Mouse (Mus musculus): ENCODE data around the gene Tns2.

Tns2 gene

DNA sequence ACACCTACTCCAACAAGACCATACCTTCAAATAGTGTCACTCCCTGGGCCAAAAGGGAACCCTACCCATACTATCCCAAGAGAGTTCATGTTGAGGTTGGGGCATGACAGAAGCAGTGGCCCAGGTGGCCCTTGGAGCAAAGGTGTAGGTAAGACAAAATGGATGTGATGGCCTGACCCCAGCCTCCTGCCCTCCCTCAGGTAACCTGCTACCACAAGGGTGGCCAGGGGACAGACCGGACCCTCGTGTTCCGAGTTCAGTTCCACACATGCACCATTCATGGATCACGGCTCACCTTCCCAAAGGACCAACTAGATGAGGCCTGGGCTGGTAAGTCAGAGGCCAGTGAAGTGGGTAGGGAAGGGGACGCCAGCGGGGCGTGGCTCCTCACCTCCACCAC, 10.1 kb downstream of the Tns2 start:
- DNase-seq, result no peak

DNA sequence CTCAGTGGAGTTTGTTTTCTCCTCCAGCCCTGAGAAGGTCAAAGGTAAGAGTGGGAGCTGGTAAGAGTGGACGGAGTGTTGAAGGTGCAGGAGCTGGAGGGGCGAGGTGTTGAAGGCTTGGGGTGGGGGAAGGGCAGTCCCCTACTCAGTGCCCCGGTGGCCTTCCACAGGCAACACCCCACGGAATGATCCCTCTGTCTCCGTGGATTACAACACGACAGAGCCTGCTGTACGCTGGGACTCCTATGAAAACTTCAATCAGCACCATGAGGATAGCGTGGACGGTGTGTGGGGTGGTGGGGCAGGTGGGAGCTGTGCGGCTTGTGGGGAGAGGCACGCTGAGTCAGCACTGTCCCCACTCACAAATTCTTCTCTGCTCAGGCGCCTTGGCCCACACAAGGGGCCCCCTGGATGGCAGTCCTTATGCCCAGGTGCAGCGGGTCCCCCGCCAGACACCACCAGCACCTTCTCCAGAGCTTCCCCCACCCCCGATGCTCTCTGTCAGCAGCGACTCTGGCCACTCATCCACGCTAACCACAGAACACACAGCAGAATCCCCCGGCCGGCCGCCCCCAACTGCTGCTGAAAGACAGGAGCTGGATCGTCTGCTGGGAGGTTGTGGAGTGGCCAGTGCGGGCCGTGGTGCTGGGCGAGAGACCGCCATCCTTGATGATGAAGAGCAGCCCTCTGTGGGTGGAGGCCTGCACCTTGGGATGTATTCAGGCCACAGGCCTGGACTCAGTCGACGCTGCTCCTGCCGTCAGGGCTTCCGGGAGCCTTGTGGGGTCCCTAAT, 10.7 kb downstream of the Tns2 start:
- DNase-seq, result no peak

DNA sequence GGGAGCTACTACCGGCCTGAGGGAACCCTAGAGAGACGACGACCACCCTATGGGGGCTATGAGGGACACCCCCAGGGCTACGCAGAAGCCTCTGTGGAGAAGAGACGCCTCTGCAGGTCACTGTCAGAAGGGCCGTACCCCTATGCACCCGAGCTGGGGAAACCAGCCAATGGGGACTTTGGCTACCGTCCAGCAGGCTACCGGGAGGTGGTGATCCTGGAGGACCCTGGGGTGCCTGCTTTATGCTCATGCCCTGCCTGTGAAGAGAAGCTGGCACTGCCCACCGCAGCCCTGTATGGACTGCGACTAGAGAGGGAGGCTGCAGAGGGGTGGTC, 11.2 kb downstream of the Tns2 start:
- DNase-seq, result peak in 1 of 2 experiments; percentile 35

DNA sequence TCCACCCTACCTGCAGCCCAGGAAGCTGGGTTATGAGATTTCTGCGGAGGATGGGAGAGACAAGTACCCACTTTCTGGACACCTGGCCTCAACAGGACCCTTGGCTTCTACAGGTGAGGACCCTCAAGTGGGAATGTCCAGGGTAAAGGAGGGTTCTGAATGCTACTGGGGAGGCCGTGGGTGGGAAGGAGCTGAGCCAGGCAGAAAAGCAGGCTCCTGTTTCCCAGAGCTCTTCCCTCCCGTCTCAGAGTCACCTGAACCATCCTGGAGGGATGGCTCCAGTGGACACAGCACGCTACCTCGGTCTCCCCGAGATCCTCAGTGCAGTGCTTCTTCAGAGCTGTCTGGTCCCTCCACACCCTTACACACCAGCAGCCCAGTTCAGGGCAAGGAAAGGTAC, 12.0 kb downstream of the Tns2 start:
- DNase-seq, result no peak

DNA sequence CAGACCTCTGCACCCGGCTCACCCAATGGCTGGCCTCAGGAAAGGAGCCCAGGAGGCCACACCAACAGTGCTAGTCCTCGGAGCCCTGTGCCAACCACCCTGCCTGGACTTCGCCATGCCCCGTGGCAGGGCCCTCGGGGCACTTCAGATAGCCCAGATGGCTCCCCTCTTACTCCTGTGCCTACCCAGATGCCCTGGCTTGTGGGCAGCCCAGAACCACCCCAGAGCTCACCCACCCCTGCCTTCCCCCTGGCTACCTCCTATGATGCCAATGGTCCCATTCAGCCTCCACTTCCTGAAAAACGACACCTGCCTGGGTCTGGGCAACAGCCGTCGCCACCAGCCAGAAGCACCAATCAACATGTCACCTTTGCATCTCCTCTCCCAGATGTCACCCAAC, 12.6 kb downstream of the Tns2 start:
- no peak for DNase-seq

DNA sequence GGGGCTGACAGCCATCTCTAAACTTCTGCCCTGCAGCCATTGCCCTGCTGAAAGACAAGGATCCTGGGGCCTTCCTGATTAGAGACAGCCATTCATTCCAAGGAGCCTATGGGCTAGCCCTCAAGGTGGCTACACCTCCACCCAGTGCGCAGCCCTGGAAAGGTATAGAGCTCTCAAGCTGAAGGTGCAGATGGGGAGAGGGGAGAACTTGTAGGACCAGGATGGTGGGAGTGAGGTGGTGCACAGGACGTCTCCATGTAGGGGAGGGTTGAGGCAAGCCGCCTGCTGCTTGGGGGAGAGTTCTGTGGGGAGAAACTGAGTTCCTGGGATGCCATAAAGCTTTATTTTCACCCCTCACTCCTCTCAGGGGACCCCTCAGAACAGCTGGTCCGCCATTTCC, 13.5 kb downstream of the Tns2 start:
- no peak for DNase-seq

DNA sequence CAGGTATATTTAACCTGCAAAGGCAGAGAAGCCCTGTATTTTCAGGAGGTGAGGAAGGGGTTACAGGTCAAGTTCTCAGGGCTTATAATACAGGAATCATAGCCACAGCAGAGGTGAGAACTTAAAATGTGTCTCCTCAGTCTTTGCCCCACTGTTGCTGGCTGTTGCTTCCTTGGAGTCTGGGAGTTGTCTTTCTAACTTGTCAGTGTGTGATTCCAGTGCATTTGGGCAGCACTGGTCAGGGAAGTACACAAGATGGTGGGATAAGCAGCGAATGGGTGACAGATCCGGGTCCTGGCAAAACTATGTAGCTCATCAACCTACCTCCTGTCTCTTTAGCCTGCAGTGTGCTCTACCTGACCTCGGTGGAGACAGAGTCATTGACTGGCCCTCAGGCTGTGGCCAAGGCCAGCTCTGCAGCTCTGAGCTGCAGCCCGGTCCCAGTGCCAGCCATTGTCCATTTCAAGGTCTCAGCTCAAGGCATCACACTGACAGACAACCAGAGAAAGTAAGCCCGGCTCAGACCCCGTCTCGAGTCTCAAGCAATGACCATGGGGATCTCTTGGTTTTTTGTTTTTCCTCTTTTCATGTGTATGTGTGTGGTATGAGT, 14.5 kb downstream of the Tns2 start:
- DNase-seq, result no peak

DNA sequence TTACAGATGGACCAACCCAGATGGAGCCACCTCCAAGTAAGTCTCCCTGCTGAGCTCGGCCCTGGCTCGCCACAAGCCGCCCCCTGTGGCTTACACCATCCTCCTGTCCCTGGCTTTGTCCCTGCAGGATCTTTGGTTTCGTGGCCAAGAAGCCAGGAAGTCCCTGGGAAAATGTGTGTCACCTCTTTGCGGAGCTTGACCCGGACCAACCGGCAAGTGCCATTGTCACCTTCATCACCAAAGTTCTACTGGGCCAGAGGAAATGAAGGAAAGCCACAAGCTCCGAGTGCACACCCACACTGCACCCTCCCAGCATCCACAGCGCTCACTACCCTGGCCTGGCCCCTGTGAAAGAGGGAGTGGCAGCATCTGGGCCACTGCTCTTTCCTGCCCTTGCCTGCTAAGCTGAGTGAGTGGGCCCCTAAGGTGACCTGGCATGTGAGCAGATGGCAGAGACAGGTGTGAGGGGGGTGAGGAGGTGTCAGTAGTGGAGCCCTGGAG, 15.6 kb downstream of the Tns2 start:
- no peak for DNase-seq

DNA sequence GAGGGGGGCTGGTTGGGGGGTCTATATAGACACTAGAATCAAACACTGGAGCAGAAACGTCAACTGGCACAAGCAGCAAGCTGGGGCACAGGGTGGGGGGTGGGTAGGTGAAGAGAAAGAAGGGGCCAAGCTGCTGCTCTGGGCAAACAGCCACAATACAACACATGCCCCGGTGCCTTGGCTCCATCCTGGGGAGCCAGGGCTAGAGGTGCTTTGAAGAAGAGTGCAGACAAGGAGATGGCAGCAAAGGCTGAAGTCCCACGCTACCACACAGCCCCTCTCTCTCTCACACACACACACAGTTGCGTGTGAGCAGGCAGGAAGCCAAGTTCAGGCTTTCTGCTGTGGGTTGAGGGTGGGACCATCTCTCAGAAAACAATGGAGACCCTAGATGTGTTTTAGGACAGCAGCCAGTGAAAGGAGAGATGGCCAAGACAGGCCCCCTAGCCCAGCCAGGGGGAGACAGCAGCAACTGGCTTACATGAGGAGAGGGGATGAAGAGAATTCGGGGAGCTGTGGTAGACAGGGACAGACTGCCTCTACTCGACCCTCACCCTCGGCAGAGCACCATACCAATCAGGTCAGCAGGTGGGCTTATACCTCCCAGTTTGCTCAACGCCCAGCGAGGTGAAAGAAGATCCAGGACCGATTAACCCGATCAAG, 16.7 kb downstream of the Tns2 start:
- DNase-seq, result peak in 1 of 2 experiments; percentile 38

DNA sequence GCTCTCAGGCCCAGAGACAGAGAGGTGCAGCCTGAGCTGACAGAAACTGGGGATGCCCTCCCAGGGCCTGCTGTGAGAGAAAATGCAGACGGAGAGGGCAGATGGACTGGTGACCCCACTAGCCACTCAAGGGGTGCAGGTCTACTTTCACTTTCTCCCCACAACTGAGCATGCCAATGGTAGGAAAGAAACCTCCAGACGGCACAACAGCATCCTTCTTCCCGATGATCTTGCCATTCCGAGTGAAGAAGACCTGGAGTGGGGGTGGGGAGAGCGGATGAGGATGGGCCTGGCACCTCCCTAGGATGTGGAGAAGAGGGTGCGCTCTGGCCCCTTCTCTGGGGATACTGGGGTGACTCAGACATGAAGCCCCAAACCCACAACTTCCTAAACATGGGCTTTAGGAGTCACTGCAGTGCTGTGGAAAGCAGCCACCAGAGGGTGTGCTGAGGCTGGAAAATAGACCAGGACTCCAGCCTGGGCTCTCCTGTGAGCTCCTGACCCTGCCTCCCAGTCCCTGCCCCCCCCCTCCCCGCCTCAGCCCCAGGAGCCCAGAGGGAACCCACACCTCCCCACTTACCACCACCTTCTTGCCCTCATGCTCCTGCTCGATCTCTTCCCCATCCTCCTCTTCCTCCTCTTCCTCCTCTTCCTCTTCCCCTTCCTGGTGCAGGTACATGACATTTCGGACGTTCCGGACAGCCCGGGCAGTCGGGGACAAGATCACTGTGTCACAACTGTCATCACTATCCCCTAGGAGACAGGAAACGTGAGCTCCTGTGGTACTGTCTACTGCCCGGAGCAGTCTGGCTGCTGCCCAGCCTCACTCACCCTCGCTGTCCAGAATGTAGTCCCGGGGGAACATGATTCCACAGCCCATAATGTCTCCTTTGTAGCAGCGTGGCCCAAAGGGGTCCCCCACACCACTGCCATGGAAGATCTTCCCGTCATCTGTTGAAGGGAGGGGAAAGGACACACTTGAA, 17.5 kb downstream of the Tns2 start:
- peak; percentile 79 to 81 for DNase-seq

DNA sequence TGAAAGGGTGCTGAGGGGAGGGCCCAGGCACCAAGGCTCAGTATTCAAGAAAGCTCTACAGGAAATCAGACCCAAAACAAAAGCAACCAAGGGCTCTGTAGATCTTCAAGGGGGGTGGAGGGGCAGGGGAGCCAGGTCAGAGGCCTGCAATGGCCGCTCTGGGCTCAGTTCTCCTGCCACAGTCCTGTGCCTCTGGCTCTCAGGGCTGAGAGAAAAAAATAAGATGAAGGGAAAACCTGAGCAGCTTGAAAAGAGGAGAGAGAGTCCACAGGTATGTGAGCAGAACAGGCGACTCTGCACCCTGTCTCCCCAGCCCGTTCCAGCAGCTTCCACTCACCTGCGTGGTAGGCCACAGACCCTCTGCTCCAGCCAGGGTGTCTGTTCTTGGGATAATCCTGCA, 18.4 kb downstream of the Tns2 start:
- DNase-seq, result no peak

DNA sequence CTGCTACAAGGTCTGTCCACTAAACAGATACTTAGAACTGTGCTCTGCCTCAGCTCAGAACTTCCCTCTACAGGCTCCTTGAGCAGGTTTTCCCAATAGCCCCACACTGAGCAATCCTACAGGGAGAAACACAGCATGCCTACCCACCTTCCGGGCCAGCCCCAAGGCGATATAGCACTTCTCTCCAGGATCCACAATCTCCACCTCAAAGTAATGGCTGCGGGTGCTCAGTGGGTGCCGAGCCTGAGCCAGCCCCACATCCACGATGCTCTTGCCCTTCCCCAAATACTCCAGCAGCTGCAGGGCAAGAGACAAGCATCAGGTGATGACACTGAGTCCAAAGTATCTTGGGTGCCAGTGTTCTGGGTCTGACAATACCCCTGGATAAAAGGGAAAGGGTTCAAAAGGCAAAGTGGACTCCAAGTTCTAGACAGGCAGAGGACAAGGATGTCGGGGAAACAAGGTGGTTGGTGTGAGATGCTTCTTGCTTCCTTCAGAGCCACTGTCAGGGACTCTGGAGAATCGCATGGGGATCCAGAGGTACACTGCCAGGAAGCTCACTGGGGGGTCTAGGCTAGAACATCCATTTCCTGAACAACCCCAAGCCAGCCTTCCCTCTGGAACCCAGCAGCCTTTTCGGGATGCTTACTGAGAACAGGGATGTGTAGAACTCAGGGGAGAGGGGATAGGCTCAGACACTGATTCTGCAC, 19.1 kb downstream of the Tns2 start:
- DNase-seq, result no peak

DNA sequence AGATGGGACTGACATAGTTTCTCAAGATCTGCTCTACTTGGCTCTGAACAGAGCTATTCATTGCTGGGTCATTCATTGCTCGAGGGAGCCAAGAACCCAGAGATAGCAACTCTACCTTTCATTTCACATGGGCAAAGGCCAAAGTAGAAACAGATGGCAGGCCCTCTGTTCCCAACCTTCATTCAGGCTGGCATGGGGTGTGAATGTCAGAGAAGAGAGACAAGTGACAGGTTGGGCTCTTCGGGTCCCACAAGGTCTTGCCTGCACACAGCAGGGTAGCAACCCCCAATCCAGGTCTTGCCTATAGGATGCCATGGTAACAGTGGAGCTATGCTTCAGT, 19.6 kb downstream of the Tns2 start:
- DNase-seq, result no peak

DNA sequence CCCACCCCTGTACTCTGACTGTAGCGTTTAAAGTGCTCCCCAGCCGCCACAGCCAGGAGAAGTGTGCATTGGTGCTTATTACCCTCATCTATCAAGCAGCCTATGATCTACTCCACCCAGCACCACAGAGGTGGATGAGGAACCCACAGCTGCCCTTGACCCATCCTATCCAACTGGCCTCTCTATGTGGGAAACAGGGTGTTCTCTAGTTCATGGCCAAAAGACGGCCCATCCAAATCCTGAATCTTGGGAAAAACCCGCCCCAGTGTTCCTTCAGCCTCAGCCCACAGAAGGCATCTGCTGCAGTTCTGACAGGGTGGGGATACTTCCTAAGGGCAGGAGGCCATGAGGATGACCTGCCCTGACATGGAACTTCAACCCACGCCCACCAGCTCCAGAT, 20.3 kb downstream of the Tns2 start:
- DNase-seq, result peak in 1 of 2 experiments; percentile 55

DNA sequence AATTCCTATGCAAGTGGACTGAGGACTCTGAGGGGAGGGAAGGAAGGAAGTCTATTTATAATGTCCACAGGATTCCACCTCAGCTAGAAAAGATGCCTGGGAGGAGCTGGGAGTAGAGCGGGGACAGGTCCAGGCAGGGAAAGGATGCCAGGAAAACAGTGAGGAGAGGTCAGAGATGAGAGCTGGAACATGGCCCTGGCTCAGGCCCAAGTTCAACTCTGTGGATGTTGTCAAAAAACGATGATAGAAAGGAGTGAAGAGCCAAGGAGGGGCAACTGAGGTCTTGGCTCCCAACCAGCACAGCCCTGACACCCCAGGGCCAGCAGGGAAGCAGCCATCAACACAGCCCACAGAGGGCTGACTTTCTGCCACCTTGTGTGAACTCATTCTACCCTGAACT, 26.1 kb downstream of the Tns2 start:
- DNase-seq, result peak; percentile 83 to 87

DNA sequence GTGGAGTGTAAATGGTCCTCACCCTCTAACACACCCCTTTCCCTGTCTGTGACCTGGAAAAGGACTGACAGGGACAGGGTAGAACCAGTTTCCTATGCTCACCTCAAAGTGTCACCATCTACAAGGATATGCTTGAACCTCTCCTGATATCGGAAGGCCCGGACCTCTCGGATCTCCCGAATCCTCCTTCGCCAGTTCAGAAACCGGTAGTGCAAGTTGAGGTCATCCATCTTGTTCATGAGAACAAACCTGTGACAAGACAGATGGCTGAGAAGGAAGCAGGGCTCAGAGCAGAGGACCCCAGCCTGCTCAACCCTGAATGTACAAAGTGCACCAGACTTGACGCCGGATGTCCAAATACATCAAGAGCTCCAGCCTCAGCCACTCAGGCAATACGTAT, 33.1 kb downstream of the Tns2 start:
- DNase-seq, result peak in 1 of 2 experiments; percentile 58

DNA sequence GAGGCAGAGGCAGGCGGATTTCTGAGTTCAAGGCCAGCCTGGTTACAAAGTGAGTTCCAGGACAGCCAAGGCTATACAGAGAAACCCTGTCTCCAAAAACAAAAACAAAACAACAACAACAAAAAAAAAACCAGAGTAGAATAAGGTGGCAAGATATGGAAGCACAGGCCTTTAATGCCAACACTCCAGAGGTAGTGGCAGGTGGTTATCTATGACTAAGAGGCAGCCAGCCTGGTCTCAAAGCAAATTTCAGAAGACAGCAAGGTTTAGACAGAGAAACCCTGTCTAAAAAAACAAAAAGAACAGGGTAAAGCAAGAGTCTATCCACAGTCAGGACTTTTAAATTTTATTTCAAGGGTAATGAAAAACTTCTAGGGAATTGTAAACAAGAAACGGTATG, 34.5 kb downstream of the Tns2 start:
- DNase-seq, result no peak

DNA sequence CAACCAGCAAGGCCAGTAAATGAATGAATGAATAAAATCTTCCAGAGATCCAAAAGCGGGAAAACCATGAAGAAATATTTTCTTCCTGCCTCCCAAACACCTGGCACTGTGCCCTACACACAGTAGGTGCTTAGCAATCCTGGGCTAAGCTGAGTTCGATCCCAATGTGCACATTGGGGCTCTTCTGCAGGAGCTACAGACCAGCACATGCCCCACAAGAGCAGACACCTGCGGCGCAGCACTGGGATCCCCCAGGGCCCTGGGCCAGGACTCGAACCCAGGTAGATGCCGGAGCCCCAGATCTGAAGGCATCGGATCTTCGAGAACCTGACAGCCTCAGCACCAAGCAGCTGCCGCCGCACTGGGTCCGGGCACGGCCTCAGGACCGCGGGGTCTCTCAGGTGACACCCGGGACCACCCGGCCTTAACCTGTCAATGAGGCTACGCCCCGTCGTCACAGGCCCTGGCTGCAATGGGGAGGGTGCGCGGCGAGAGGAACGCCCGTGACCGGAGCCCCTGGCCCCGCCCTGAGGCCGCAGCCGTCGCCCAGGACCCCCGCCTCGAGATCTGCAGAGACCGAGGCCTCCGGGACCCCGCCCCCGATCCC, 35.4 kb downstream of the Tns2 start:
- no peak for DNase-seq

DNA sequence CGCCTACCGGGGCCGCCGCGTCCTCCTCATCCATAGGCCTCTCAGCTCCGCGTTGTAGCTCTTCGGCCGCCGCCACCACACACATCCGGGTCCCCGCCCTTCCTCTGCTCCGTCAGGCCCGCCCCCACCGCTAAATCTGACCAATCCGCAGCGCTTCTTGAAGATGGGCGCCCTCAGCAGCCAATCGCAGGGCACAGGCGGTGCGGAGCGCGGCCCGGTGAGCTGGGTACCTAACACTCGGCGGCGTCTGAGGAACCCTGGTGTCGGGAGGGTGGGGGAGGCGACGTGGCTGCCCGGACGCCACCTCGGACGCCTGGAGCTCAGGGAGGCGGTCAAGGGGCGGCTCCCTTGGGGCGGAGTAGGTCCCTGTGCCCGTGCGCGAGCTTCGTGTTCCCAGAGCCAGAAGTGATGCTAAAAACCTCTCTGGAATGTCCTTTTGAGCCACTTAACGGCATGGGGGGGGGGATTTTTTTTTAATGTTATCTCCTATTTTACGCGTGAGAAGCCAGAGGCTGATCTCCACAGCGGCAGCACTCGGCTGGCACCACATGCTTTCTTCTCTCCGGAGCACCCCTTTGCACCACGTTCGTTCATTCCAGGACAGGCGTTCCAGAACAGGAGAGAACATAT, 36.0 kb downstream of the Tns2 start, which contains the start of gene Spryd3:
Gene Spryd3 (minus strand): TSS at position 106 of the 630 bp plus-strand sequence.
- peak; percentile 96 to 97 for DNase-seq

DNA sequence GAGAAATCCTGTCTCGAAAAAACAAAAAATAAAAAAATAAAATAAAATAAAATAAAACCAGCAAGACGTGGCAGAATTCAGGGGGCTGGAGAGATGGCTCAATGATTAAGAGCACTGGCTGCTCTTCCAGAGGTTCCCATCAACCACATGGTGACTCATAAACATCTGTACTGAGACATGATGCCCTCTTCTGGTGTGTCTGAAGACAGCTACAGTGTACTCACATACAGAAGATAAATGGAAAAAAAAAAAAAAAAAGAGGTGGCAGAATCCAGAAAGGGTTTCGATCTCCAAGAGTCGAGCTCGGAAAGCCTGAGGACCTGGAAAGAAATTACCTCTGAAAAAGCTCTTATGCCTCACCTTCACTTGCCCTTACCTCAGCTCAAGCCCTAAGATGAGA, 40.9 kb downstream of the Tns2 start:
- DNase-seq, result no peak
